Mouse (Mus musculus) olfactory bulb, adult 2 months (tissue): ENCODE data around the gene Usp48.

ENCODE experiments used
- CTCF ChIP-seq: fragments of 200-500 bp; IDR thresholded peaks from 2 replicates; pipeline ENCODE4 v1.5.1; 2012; ENCODE audit warnings: low read depth, mild to moderate bottlenecking, low read length, moderate library complexity; ENCODE audit not compliant: insufficient read depth
- POLR2A ChIP-seq: fragments of 200-500 bp; IDR thresholded peaks from 2 replicates; pipeline ENCODE4 v1.6.1; 2012; ENCODE audit warnings: mild to moderate bottlenecking, low read depth, low read length, moderate library complexity; ENCODE audit not compliant: insufficient read depth

- no peak for TF ChIP-seq CTCF
- TF ChIP-seq POLR2A, result no peak
Measured at GRCm38 (mm10) chr4:137627476-137628235, 34.1 kb downstream of the Usp48 start.
